Mouse (Mus musculus) liver, postnatal 0 days (tissue): ENCODE results near the gene Akap11. TPM values are rescaled to one million over a fixed set of nuclear protein-coding genes. Genes with fewer than 3 reads are reported as not detected.

Source experiments
- ATAC-seq: fragments of 200-750 bp; cut with Nextera tagmentation; 2 replicates; pipeline ENCODE4 v1.8.0; 2017; ENCODE audit warnings: mild to moderate bottlenecking, moderate library complexity
- DNase-seq: peaks from one replicate; pipeline ENCODE4 v3.0.0-alpha.2; 2016
- H3K27ac ChIP-seq: fragments of 300-500 bp; sonication (generic); 2 replicates; pipeline ENCODE4 v1.5.1; 2014; ENCODE audit warnings: antibody characterized with exemption, moderate library complexity, mild to moderate bottlenecking, low read depth
- H3K27me3 ChIP-seq: fragments of 300-500 bp; sonication (generic); 2 replicates; pipeline ENCODE4 v1.6.1; 2014; ENCODE audit warnings: low read length, control low read depth, mixed read lengths; ENCODE audit not compliant: insufficient read depth
- H3K36me3 ChIP-seq: fragments of 300-500 bp; sonication (generic); replicated peaks from 2 replicates; pipeline ENCODE4 v1.6.1; 2014; ENCODE audit warnings: mild to moderate bottlenecking, control low read depth, low read length, moderate library complexity, mixed read lengths; ENCODE audit not compliant: insufficient read depth
- H3K4me1 ChIP-seq: fragments of 300-500 bp; sonication (generic); 2 replicates; pipeline ENCODE4 v1.6.1; 2014; ENCODE audit warnings: antibody characterized with exemption, mild to moderate bottlenecking, control low read depth; ENCODE audit not compliant: insufficient read depth
- H3K4me2 ChIP-seq: fragments of 300-500 bp; sonication (generic); 2 replicates; pipeline ENCODE4 v1.6.1; 2014; ENCODE audit warnings: low read depth, mild to moderate bottlenecking, low read length, moderate library complexity, mixed read lengths
- H3K4me3 ChIP-seq: fragments of 300-500 bp; sonication (generic); 2 replicates; pipeline ENCODE4 v1.5.1; 2014; ENCODE audit warnings: low read depth, low read length
- H3K9ac ChIP-seq: fragments of 300-500 bp; sonication (generic); replicated peaks from 2 replicates; pipeline ENCODE4 v1.6.1; 2014; ENCODE audit warnings: mild to moderate bottlenecking, moderate library complexity
- H3K9me3 ChIP-seq: fragments of 300-500 bp; sonication (generic); 2 replicates; pipeline ENCODE4 v1.6.1; 2016; ENCODE audit warnings: mild to moderate bottlenecking, control low read depth, low read length, mixed read lengths
- CTCF ChIP-seq: sonication (generic); IDR thresholded peaks from 2 replicates; pipeline ENCODE4 v1.5.1; 2016; ENCODE audit warnings: antibody characterized with exemption, low read depth
- EP300 ChIP-seq: IDR thresholded peaks from 2 replicates; pipeline ENCODE4 v1.6.1; 2016; ENCODE audit warnings: antibody characterized with exemption, low read depth, mild to moderate bottlenecking
- WGBS: fragments of 180-500 bp; shearing (Covaris S2); extraction: QIAGEN DNeasy Blood & Tissue Kit; methylation state at CpG from one replicate; pipeline ENCODE4 v1.1.7; 2014; ENCODE audit not compliant: insufficient replicate concordance; 5-methylcytosine and 5-hydroxymethylcytosine counted together
- polyA plus RNA-seq: library from polyadenylated mRNA; unstranded; fragments of >200 nt; fragmentation: Nextera tagmentation; extraction: Ambion mirVana; gene quantifications from 2 replicates; pipeline ENCODE4 v1.2.1, GENCODE M21; 2015

Akap11 gene
- polyA plus RNA-seq, 1 experiment from 2014 or later: 4.1 TPM

- no peak for DNase-seq
- no peak for ATAC-seq
Measured at GRCm38 (mm10) chr14:78533701-78534100, 2.9 kb downstream of the Akap11 start.

GRCm38 (mm10) chr14:78532345-78532744, 4.3 kb downstream of the Akap11 start:
- Histone ChIP-seq H3K27me3 (no peaks in the 10 kb centered on the region), H3K36me3 (no peaks in the 10 kb centered on the region), H3K4me1 (peaks cover 31% of the 10 kb centered on the region), H3K4me2 (no peak overlapping the region), H3K4me3 (no peak overlapping the region), H3K9ac (0 out of 2 replicates have a peak overlapping the region, but pooled peaks have one; percentile 6), H3K27ac (0 out of 2 replicates have a peak overlapping the region, but pooled peaks have one; percentile 14), H3K9me3 (no peaks in the 10 kb centered on the region)
- TF ChIP-seq EP300 (no peak), CTCF (no peak)
- 75% methylated on average over 6 of the region's 6 CpGs for WGBS
- ATAC-seq: no peak
- DNase-seq: no peak

More at GRCm38 (mm10) chr14:78533701-78534100, 2.9 kb downstream of the Akap11 start:
- H3K27ac ChIP-seq: no peak overlapping the region
- WGBS: 74% methylated on average over 3 of the region's 3 CpGs
- no peak overlapping the region for H3K9ac ChIP-seq
- H3K4me1 ChIP-seq: peaks cover 31% of the 10 kb centered on the region
- no peak overlapping the region for H3K4me2 ChIP-seq
- no peaks in the 10 kb centered on the region for H3K9me3 ChIP-seq
- no peak overlapping the region for H3K4me3 ChIP-seq
- H3K27me3 ChIP-seq: no peaks in the 10 kb centered on the region
- TF ChIP-seq EP300 (no peak), CTCF (no peak)
- no peaks in the 10 kb centered on the region for H3K36me3 ChIP-seq

- Histone ChIP-seq H3K4me3 (no peak overlapping the region), H3K27me3 (no peaks in the 10 kb centered on the region), H3K27ac (no peak overlapping the region), H3K4me2 (no peak overlapping the region), H3K9me3 (no peaks in the 10 kb centered on the region), H3K9ac (no peak overlapping the region), H3K4me1 (peaks cover 33% of the 10 kb centered on the region), H3K36me3 (no peaks in the 10 kb centered on the region)
- WGBS: 71% methylated on average over 3 of the region's 3 CpGs
- ATAC-seq: no peak
- no peak for DNase-seq
- no peak for TF ChIP-seq CTCF
- no peak for TF ChIP-seq EP300
Measured at GRCm38 (mm10) chr14:78530256-78530655, 6.4 kb downstream of the Akap11 start.

GRCm38 (mm10) chr14:78528461-78529425, 7.9 kb downstream of the Akap11 start:
- DNase-seq: no peak
- H3K9ac ChIP-seq: no peak overlapping the region
- peak overlapping the region; percentile 24; the same call in 1 of the 2 replicates for H3K27ac ChIP-seq
- TF ChIP-seq EP300: no peak
- TF ChIP-seq CTCF: no peak
- no peaks in the 10 kb centered on the region for H3K36me3 ChIP-seq
- H3K9me3 ChIP-seq: no peaks in the 10 kb centered on the region
- H3K4me1 ChIP-seq: peaks cover 26% of the 10 kb centered on the region
- H3K27me3 ChIP-seq: no peaks in the 10 kb centered on the region
- peak; percentile 41; the same call in 1 of the 2 replicates for ATAC-seq
- WGBS: 53% methylated on average over 8 of the region's 8 CpGs
- H3K4me2 ChIP-seq: peak overlapping the region; percentile 33
- no peak overlapping the region for H3K4me3 ChIP-seq

GRCm38 (mm10) chr14:78526907-78527306, 9.7 kb downstream of the Akap11 start:
- 68% methylated on average over 6 of the region's 6 CpGs for WGBS
- no peak for TF ChIP-seq EP300
- no peak for TF ChIP-seq CTCF
- no peaks in the 10 kb centered on the region for H3K27me3 ChIP-seq
- no peak overlapping the region for H3K4me2 ChIP-seq
- H3K9ac ChIP-seq: no peak overlapping the region
- H3K4me3 ChIP-seq: no peak overlapping the region
- peaks cover 24% of the 10 kb centered on the region for H3K4me1 ChIP-seq
- no peaks in the 10 kb centered on the region for H3K36me3 ChIP-seq
- ATAC-seq (no peak), DNase-seq (no peak)
- no peaks in the 10 kb centered on the region for H3K9me3 ChIP-seq
- H3K27ac ChIP-seq: no peak overlapping the region

- ATAC-seq (no peak), DNase-seq (no peak)
- no peak for TF ChIP-seq CTCF
- H3K4me2 ChIP-seq: no peak overlapping the region
- WGBS: 62% methylated on average over 3 of the region's 3 CpGs
- H3K9ac ChIP-seq: no peak overlapping the region
- no peak overlapping the region for H3K4me3 ChIP-seq
- H3K9me3 ChIP-seq: no peaks in the 10 kb centered on the region
- peaks cover 2% of the 10 kb centered on the region for H3K36me3 ChIP-seq
- H3K27ac ChIP-seq: no peak overlapping the region
- H3K27me3 ChIP-seq: no peaks in the 10 kb centered on the region
- H3K4me1 ChIP-seq: peaks cover 23% of the 10 kb centered on the region
Measured at GRCm38 (mm10) chr14:78526475-78526874, 10.1 kb downstream of the Akap11 start.
